Mouse (Mus musculus) kidney, postnatal 36 days (tissue): ENCODE results near the gene Pigq.

ENCODE experiments used
- DNase-seq, 2 experiments: peaks; one replicate each; pipeline ENCODE4 v3.0.0; 2021 to 2022; ENCODE audit warnings: mixed read lengths in 2 of 2

Pigq gene

GRCm38 (mm10) chr17:25957586-25958051 lies 12.9 kb upstream of the Pigq start:
- no peak for DNase-seq

DNA sequence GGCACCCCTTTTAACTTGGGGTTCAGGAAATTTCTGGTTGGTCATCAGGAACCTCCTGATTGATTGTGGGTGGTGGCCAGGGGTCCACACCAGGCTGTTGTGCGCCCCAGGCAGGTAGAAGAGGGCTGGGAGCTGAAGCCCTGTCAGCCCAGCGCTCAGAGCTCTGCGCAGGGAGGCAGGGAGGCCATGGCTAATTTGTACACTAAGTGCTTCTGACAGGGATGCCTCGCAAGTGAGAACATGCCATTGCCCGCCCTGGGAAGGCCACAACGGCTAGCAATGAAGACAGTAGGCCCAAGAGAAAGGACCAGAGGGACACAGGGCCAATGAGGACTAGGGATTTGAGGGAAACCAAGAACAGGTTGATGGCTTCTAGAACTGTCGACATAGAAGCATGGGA lies 11.9 kb upstream of the Pigq start:
- no peak for DNase-seq

GRCm38 (mm10) chr17:25956201-25956600 lies 11.5 kb upstream of the Pigq start:
- no peak for DNase-seq

- DNase-seq: no peak
These were observed 11.0 kb upstream of the Pigq start for GRCm38 (mm10) chr17:25955736-25956135.

DNA sequence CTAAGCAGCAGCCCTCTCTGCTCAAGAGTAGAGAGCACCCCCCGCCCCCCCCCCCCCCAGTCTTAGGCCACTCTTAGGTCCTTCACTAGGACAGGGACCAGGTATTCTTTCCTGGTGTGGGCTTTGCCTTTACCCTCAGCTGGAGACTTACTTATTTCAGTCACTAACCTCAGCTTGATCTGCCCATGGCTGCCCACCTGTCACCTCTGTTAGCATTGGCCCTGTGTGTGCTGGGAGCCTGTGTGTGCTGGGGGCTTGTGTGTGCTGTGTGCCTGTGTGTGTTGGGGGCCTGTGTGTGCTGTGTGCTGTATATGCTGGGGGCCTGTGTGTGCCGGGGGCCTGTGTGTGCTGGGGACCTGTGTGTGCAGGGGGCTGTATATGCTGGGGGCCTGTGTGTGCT lies 9.9 kb upstream of the Pigq start:
- no peak for DNase-seq

DNA sequence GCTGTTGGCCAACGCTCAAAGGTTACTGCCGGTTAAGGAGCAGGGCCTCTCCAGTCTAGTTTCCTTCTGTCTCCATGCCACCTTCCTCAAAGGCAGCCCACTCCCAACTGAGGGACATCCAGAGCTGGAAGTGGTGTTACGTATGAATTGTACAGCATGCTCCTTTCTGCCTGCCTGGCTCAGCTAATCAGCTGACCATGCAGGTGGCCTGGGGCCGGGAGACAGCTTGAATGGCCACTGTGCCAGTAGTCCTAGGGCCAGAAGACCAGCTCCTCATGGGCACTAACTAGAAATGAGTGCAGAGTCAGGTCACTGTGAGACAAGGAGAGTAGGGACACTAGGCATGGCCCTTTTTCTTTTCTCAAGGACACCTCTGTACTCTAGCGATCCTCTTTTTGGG lies 8.4 kb upstream of the Pigq start:
- DNase-seq: no peak

- DNase-seq: peak; percentile 38 to 65
These were observed 7.3 kb upstream of the Pigq start, which contains the start of gene A930017K11Rik for GRCm38 (mm10) chr17:25951803-25952623. A930017K11Rik (minus strand) TSS chr17:25952565.

- DNase-seq: peak in 1 of 2 experiments; percentile 30
These were observed 6.6 kb upstream of the Pigq start for GRCm38 (mm10) chr17:25951225-25951802.

DNA sequence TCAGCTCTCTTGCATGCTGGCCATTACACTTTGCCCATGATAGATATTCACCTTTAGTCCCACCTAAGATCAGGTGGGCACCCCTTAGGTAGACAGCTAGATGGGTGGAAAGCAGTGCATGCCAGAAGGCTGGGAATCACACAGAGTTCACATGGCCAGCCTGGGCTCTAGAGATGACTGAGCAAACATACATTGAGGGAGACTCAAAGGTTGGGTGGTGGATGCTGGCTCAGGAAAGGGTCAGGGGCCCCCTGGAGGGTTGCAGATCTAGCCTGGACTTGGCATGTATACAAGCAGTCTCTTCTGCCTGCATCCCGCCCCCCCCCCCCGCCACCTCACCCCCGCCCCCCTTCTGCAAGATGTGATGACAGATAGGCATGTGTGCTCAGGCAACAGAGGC lies 6.0 kb upstream of the Pigq start:
- no peak for DNase-seq

DNA sequence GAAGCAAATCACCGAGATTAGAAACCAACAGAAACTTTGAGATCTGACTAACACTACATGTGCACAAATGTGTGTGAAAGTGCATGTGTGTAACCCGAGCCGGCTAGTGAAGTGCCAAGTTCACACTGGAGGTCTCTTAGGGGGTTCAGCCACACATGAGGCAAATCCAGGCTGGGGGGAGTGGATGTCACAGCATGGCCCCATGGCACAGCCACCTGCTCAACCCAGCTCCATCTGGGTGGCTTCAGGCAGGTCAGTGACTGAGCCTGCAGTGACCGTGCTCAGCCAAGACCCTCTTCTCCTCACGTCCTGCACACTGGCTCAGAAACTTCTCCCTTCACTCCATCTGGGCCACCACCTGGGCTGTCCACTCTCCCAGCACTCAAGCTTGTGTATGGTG lies 5.2 kb upstream of the Pigq start:
- DNase-seq: no peak

GRCm38 (mm10) chr17:25948051-25948450 lies 3.3 kb upstream of the Pigq start:
- DNase-seq: no peak

GRCm38 (mm10) chr17:25947576-25947975 lies 2.8 kb upstream of the Pigq start:
- no peak for DNase-seq

GRCm38 (mm10) chr17:25946891-25947290 lies 2.2 kb upstream of the Pigq start:
- DNase-seq: no peak

GRCm38 (mm10) chr17:25946349-25946748 lies 1.6 kb upstream of the Pigq start:
- no peak for DNase-seq

DNA sequence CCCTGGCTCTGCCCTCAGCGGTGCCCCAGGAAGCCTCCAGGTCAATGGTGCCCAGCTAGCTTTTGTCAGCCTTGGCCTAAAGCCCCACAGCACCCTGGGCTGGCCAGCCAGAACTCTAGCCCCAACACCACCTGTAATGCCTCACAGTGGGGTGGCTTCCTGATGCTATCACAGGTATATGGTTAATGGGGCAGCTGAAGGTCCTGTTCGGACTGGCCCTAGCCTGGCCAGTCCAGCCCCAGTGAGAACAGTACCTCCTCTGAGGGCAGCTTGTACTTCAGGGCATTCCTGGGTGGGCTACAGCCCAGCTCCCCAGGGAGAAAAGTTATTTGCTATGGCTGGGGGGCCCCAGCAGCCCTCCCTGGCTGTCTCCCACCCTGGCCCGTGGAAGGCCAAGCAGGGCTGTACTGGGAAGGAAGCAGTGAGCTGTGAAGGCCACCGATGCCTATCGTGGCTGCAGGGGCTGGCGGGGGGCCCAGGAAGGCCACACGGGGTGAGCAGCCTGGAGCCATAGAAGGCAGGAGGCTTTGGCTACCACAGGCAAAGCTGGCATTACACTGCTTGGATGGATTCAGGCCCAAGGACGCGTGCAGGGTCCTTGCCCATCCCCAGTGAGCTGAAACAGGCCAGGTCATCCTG lies 900 bp upstream of the Pigq start:
- peak; percentile 68 to 74 for DNase-seq

DNA sequence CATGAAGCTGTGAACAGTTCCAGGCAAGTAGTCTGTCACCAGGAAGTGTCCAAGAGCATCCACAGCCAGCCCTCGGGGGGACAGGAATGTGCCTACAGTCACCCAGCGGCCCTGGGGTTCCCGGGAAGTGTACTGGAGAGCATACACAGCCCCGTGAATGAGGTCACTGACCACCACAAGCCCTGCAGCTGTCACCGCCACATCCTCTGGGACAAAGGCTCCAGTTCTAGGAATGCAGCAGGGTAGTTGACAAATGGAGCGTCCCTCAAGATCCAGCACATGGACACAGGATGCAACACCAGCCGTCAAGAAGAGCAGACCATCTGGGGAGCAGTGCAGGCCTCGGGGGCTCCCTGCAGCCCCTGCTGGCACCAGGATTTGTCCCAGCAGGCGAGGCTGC lies 967 bp downstream of the Pigq start:
- no peak for DNase-seq

DNA sequence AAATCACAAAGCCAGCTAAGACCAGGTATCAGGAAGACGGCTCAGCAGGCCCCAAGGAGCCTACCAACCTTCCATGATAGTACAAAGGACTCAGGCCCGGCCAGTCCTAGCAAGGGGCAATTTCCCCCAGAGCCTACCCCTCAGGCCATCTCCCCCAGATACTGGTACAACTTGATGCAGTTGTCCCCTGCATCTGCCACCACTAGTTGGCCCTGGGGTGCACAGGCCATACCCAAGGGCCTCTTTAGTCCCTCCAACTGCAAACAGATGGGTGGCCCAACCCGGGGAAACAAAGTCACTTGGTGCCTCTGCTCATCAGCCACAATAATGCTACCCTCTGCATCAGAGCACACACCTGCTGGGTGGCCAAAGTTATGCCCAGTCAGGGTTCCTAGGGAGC lies 1.5 kb downstream of the Pigq start:
- DNase-seq: no peak

GRCm38 (mm10) chr17:25942597-25943151 lies 2.1 kb downstream of the Pigq start:
- DNase-seq: no peak

GRCm38 (mm10) chr17:25941511-25942241 lies 3.1 kb downstream of the Pigq start:
- DNase-seq: peak; percentile 73 to 87

DNA sequence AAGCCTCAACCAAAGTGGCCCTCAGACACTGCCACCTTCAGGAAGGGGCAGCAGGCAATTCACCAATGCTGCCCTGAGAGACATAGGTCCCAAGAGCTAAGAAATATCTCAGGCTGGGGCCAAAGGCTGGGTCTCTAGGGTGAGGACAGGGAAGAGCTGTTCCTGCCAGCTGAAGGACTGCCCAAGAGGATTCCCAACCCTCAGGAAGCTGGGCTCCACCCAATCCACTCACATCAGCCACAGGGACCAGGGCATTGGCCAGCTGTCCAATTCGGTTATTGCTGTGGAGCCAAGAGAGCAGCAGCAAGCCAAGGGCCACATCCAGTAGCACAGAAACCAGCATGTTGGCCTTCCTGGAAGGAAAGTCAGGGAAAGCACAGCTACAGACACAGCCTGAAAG lies 10.2 kb downstream of the Pigq start:
- DNase-seq: no peak

DNA sequence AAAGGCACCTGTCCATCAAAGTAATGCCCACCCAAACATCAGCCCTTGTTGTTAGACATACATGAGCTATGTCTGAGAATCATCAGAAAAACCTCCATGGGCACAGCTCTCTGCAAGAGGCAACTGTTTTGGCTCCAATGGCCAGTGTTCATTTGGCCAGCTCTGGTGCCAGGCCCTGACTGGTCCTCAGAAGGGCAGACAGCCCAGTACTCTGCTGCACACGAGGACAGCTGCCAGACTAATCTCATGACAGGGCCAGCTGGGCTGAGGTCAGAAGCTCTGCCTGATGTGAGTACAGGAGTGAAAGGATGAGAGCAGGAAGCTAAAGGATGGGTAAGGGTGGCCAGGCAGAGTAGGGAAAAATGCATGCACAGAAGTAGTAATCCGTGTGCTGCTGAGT lies 19.4 kb downstream of the Pigq start:
- DNase-seq: no peak

DNA sequence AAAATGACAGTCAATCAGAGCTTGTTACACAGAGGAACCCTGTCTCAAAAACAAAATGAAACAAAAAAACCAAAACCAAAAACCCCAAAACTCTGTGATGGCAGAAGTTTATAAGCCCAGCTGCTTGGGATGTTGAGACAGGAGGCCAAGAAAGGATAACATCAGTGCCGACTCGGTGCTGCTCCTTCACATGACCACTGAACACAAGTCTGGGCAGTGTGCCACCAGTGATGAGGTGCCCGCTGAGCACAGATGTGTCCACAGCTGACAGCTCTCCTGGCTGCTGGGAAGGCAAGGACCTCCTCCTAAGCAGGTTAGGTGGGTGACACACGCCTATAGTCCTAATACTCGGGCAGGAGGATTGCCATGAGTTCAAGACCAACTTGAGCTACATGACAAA lies 22.6 kb downstream of the Pigq start:
- DNase-seq: peak; percentile 57 to 73
